Mouse (Mus musculus): ENCODE measurements around the gene Camk1g.

GRCm38 (mm10) chr1:193337787-193338310 lies 32.2 kb downstream of the Camk1g start:
- TF ChIP-seq POLR2A (IDR thresholded peaks at IDR 0.05; ENCODE audit: borderline replicate concordance, extremely low read depth, insufficient read depth, insufficient read length, poor library complexity, severe bottlenecking) (no peak), CTCF (IDR thresholded peaks at IDR 0.05; ENCODE audit: borderline replicate concordance, extremely low read depth, insufficient read depth, insufficient read length) (no peak)
